Mouse (Mus musculus) CH12.LX (cell line): Measurements from ENCODE around the gene Col15a1. TPM values are rescaled to one million over a fixed set of nuclear protein-coding genes. Genes with fewer than 3 reads are reported as not detected.

Experiments
- polyA plus RNA-seq: library from polyadenylated mRNA; unstranded; fragments of >175 nt; gene quantifications from 2 replicates; pipeline ENCODE4 v1.2.1, GENCODE M21; 2012; ENCODE audit warnings: low read depth; ENCODE audit not compliant: insufficient read length
- total RNA-seq, 2 experiments: library from RNA; depleted of rRNA; stranded (reverse); fragments of 300-350 nt in 1 of 2; fragments of >200 nt in 1 of 2; gene quantifications; 2 replicates each; pipeline ENCODE4 v1.2.3; 2012 to 2014

The Col15a1 gene
- total and polyA plus RNA-seq, 3 experiments, result 0.08 to 2.2 (median 0.68) TPM

Other genes starting within 250 kb of the Col15a1 start
- gene Gabbr2, start 216.3 kb upstream of the Col15a1 start, total RNA-seq (2012; rRNA removed), result not detected in 2 replicates
- gene Gabbr2, start 216.3 kb upstream of the Col15a1 start, total RNA-seq (2014; rRNA removed), result not detected in 2 replicates
- not detected in 2 replicates for gene Gabbr2, start 216.3 kb upstream of the Col15a1 start, polyA plus RNA-seq
- not detected in 2 replicates for gene Anks6, start 150.7 kb upstream of the Col15a1 start, total RNA-seq (2012; rRNA removed)
- gene Anks6, start 150.7 kb upstream of the Col15a1 start, total RNA-seq (2014; rRNA removed), result not detected in 2 replicates
- gene Anks6, start 150.7 kb upstream of the Col15a1 start, polyA plus RNA-seq, result not detected in 2 replicates
- gene Galnt12, start 116.3 kb upstream of the Col15a1 start, total RNA-seq (2012; rRNA removed), result 15.8 and 17.7 TPM in 2 replicates
- 14.7 and 16.1 TPM in 2 replicates for gene Galnt12, start 116.3 kb upstream of the Col15a1 start, total RNA-seq (2014; rRNA removed)
- 16.4 and 18.6 TPM in 2 replicates for gene Galnt12, start 116.3 kb upstream of the Col15a1 start, polyA plus RNA-seq
- gene Tgfbr1, start 145.1 kb downstream of the Col15a1 start, total RNA-seq (2012; rRNA removed), result 3.4 and 5.0 TPM in 2 replicates
- gene Tgfbr1, start 145.1 kb downstream of the Col15a1 start, total RNA-seq (2014; rRNA removed), result 8.7 and 10.1 TPM in 2 replicates
- 5.9 and 7.0 TPM in 2 replicates for gene Tgfbr1, start 145.1 kb downstream of the Col15a1 start, polyA plus RNA-seq